Mouse (Mus musculus): ENCODE results near the gene Sec31b.
A peak's percentile ranks its signal among the peaks of the same experiment; 100 is the strongest.

The Sec31b gene

GRCm38 (mm10) chr19:44545321-44546041 lies at the start of gene Sec31b:
Gene Sec31b, minus strand, starts transcription at chr19:44545864.
- DNase-seq (ENCODE audit: low spot score in 2 of 2), result no peak

DNA sequence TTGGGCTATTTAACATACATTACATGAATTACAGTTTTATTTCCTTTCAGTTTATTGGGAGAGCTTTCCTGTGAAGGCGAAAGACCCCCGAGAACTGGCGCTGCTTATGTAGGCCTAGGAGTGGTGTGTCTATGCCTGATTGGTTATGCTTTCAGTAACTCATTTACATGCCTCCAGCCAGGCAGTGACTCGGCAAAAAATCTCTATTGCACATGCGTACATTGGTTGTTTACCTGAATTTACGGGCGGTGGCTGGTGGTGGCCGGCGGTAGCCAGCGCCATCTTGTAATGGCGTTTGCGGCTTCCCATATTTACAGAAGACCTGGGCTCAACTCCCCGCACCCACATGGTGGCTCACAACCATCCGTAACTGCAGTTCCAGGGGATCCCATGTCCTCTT lies 48.5 kb upstream of the Sec31b start:
- no peak for DNase-seq (ENCODE audit: low spot score in 2 of 2)

DNA sequence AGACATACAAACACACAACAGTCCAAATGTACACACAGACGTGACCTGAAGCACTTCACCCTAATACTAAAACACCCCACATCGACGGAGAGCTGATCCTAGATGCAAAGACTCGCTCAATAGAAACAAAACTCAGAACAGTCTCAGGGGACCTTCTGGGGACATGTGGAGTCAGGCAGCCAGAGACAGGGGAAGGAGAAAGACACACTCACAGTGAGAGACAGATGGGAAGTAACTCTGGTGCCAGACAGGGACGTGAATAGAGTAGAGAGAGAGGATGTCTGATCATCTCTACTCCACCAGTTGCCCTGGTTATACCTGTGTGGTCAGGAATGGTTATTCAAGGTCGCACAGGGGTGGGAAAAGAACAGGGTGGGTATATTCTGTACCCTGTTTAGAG lies 46.0 kb upstream of the Sec31b start:
- DNase-seq (ENCODE audit: low spot score in 2 of 2), result no peak

GRCm38 (mm10) chr19:44590992-44591391 lies 45.3 kb upstream of the Sec31b start:
- DNase-seq (ENCODE audit: low spot score in 2 of 2), result no peak

- DNase-seq (ENCODE audit: low spot score in 2 of 2), result no peak
These were observed 44.0 kb upstream of the Sec31b start for GRCm38 (mm10) chr19:44589591-44590223.

GRCm38 (mm10) chr19:44588036-44588435 lies 42.4 kb upstream of the Sec31b start:
- no peak for DNase-seq (ENCODE audit: low spot score in 2 of 2)

GRCm38 (mm10) chr19:44582638-44583309 lies 37.1 kb upstream of the Sec31b start:
- DNase-seq (ENCODE audit: low spot score in 2 of 2), result peak; percentile 79 to 94

GRCm38 (mm10) chr19:44582103-44582502 lies 36.4 kb upstream of the Sec31b start:
- no peak for DNase-seq (ENCODE audit: low spot score in 2 of 2)

DNA sequence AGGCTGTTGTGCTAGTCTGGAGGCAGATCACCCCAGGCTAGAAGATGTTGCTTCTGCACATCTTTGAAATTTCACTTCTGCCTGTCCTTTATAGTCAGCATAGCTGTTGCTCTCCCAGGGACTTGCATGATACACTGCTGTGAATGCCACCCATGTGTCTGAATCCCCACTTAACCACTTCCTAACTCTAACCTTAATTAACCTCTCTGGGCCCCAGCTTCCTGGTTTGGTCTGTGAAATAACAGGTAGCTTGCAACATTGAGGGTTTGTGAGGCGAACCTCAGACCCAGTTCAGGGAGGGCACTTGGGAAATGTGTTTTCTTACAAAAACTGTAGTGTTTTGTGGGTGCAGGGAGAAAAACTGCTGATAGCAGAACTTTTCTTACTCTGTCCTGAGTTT lies 32.4 kb upstream of the Sec31b start:
- DNase-seq (ENCODE audit: low spot score in 2 of 2), result peak; percentile 17 to 18

- no peak for DNase-seq (ENCODE audit: low spot score in 2 of 2)
These were observed 30.6 kb upstream of the Sec31b start for GRCm38 (mm10) chr19:44576275-44576674.

DNA sequence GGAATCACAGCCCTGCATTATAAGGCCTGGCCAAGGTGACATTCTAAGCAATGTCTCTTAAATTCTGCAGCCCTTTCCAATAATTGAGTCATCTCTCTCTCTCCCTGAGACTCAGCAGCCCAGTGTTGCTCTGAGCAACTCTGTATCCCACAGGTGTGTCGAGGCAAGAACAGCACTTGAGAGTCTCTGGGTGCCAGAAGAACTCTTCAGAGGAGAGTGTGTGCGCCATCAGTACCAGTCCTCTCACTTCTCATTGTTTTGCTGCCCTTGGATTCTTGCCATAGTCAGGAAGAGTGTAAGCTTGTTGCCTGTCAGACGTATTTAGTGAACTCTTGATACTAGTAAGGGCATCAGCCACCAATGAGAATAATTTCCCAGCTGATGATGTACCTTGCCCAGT lies 22.1 kb upstream of the Sec31b start:
- no peak for DNase-seq (ENCODE audit: low spot score in 2 of 2)

GRCm38 (mm10) chr19:44564006-44564405 lies 18.3 kb upstream of the Sec31b start:
- DNase-seq (ENCODE audit: low spot score in 2 of 2), result no peak

GRCm38 (mm10) chr19:44562652-44563206 lies 17.1 kb upstream of the Sec31b start, which contains the start of gene Hif1an:
Gene Hif1an, plus strand, starts transcription at chr19:44562850.
- peak; percentile 92 to 93 for DNase-seq (ENCODE audit: low spot score in 2 of 2)

GRCm38 (mm10) chr19:44554861-44555590 lies 9.4 kb upstream of the Sec31b start, which contains the start of gene Ndufb8:
Gene Ndufb8, minus strand, starts transcription at chr19:44555440.
- DNase-seq (ENCODE audit: low spot score in 2 of 2), result peak; percentile 87 to 93

DNA sequence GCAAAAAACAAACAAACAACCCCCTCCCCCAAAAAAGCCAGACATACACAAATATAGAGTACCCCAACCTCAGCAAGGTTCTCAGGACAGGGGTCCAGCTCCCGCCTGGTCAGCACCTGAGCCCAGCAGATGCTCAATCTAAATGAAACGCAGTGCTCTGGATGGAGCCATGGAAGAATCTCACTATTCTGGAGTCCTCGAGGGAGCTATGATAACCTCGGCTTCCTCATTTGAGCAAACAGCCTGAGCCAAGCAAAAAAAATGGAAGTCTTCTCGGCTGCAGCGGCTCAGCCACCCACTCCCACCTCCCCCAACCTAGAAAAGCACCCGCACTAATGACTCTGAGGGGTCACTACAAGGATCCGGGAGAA lies 8.8 kb upstream of the Sec31b start:
- DNase-seq (ENCODE audit: low spot score in 2 of 2), result no peak

- no peak for DNase-seq (ENCODE audit: low spot score in 2 of 2)
These were observed 7.6 kb upstream of the Sec31b start for GRCm38 (mm10) chr19:44553286-44553685.

- no peak for DNase-seq (ENCODE audit: low spot score in 2 of 2)
These were observed 7.1 kb upstream of the Sec31b start, which contains the start of gene Gm20538 for GRCm38 (mm10) chr19:44552731-44553130. Gene Gm20538, minus strand, starts transcription at chr19:44552831.

DNA sequence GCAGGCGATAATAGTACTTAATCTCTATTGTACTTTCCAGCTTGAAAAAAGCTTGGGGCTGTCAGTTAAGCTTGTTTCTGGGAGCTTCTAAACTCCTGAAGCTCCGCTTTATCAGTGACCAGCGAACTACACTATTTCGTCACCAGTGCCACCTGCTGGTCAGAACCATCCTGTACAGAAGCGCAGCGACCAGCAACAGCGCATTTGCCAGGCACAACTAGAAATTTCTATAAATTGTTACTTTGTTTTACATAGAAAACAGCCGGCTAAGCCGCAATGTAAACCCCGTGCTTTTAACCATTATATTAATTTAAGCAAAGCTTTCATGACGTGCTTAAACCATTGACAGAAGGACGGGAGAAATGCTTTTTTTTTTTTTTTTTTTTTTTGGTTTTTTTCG lies 889 bp downstream of the Sec31b start:
- DNase-seq (ENCODE audit: low spot score in 2 of 2), result peak; percentile 44 to 82

GRCm38 (mm10) chr19:44544372-44544771 lies 1.3 kb downstream of the Sec31b start:
- no peak for DNase-seq (ENCODE audit: low spot score in 2 of 2)

DNA sequence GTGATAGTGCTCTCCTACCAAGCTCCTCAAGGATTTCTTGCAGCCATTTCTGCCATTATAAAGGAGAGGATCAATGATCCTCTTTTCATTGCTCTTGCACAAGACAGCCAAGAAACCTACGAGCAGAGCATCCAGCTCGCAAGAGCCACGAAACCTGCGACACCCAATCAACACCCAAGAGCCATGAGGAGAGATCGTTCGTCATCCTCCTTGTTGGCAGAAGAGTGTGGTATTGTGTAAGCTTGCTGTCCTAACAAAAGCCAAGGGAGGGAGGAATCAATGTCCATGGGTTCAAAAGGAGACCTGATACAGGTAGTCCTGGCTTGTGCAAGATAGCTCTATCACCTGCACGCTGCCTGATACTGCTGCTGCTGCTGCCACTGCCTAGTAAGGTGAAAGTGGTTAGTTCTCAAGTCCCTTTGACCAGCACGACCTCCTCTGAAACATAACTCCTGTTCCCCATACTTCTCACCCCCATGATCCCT lies 2.9 kb downstream of the Sec31b start:
- DNase-seq (ENCODE audit: low spot score in 2 of 2), result no peak

- DNase-seq (ENCODE audit: low spot score in 2 of 2), result no peak
These were observed 8.2 kb downstream of the Sec31b start for GRCm38 (mm10) chr19:44537416-44537815.

- no peak for DNase-seq (ENCODE audit: low spot score in 2 of 2)
These were observed 10.3 kb downstream of the Sec31b start for GRCm38 (mm10) chr19:44535376-44535775.
